Mouse (Mus musculus) brain, embryonic 18.5 days (tissue): Measurements from ENCODE around the gene Brd2.

Source experiments
- DNase-seq: peaks from one replicate; pipeline ENCODE4 v3.0.0-alpha.2; 2012; ENCODE audit warnings: low read depth, low spot score

Brd2 gene

GRCm38 (mm10) chr17:34090923-34091322, 31.5 kb downstream of the Brd2 start:
- DNase-seq: no peak

GRCm38 (mm10) chr17:34088124-34088523, 34.3 kb downstream of the Brd2 start:
- DNase-seq: no peak

DNA sequence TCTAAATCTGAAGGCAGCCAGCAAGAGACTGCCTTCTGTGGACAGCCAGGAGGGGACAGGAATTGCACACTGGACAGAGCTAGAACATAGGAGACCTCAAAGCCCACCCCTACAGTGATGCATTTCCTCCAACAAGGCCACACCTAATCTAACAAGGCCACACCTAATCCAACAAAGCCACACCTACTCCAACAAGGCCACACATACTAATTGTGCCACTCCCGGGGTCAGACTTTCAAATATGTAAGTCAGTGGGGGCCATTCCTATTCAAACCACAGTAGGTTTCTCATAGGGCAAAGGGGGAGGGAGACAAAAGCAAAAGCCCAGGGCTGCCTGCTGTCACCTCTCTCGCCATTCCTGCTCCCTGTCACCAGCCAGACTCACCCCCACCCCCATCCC, 35.0 kb downstream of the Brd2 start:
- DNase-seq: no peak

DNA sequence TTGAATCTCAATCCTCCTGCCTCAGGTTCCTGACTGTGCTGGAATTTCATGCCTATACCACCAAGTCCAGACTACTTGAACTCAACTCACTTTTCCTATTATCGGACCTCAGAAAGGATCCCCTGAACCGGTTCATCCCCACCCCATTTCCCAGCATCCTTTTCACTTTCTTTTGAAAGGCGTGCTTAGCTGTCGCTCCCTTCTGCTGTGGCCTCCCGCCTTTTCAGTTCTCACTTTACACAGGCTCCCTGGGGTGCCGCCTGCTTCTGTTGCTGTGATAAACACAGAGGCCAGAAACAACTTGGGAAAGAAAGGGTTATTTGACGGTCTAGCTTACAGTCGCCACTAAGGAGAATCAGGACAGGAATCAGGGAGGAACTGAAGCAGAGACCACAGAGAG, 39.3 kb downstream of the Brd2 start:
- DNase-seq: no peak

DNA sequence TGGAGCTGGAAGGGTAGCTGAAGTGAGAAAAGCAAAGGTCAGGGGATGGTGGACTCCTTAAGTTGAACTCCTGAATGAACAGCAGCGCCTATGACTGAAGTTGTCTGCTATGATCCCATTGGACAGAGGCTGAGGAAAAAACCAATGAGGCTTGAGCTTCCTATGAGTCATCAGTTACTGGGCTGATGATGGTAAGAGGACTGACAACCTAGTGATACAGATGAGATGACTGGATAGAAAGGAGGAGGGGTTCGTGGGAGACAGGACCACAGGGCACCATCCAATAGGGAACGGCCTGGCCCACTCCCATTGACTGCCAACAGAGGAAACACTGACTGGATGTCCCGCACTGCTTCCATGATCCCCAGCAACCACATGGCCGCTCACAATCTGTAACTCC, 42.8 kb downstream of the Brd2 start:
- DNase-seq: peak; percentile 58

GRCm38 (mm10) chr17:34079002-34079401, 43.4 kb downstream of the Brd2 start:
- DNase-seq: no peak

- no peak for DNase-seq
Observed at GRCm38 (mm10) chr17:34078148-34078547, 44.3 kb downstream of the Brd2 start.

DNA sequence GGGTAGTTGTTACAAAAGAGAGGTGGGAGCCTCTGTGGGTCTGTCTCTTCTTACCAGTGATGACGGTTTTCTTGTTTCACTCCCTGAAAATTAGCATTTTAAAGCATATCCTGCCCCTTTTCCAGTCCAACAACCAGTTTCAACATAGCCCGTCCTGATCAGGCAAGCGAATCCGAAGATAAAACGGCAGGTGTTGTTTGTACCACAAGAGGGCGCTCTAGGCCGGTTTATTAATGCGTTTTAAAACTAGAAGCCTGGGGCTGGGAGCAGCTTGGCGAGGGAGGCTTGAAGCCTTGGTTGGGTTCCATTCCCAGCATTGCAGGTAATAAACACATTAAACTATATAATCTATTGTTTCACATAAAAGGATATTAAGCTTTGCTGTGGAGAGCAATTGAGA, 44.9 kb downstream of the Brd2 start:
- DNase-seq: peak; percentile 16

DNA sequence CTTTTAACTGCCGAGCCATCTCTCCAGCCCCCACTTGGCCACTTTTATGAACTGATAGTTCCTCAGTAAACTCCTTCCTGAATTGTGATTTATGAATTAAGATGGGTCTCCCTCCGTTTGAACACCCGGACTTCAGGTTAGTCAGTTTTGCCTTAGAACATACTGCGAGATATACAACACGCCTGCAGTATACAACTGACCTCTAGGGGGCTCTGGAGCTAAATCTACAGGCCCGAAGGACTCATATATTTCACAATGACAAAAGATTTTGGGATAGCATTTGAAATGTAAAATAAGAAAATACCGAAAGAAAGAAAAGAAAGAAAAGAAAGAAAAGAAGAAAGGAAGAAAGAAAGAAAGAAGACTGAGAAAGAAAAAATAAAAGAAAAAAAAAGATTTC, 47.2 kb downstream of the Brd2 start:
- peak; percentile 22 for DNase-seq

- no peak for DNase-seq
Observed at GRCm38 (mm10) chr17:34072091-34072490, 50.3 kb downstream of the Brd2 start.

- DNase-seq: no peak
Observed at GRCm38 (mm10) chr17:34068864-34069263, 53.6 kb downstream of the Brd2 start.
